Mouse (Mus musculus) embryonic facial prominence, embryonic 14.5 days (tissue): ENCODE results near the gene Gm20662. TPM values are rescaled to one million over a fixed set of nuclear protein-coding genes. Genes with fewer than 3 reads are reported as not detected.

Source experiments
- ATAC-seq: fragments of 200-750 bp; cut with Nextera tagmentation; 2 replicates; pipeline ENCODE4 v1.8.0; 2017; ENCODE audit warnings: low read depth, moderate number of reproducible peaks, moderate TSS enrichment
- DNase-seq: peaks from one replicate; pipeline ENCODE4 v3.0.0-alpha.2; 2015; ENCODE audit warnings: low spot score
- H3K27ac ChIP-seq: fragments of 300-500 bp; sonication (generic); replicated peaks from 2 replicates; pipeline ENCODE4 v1.5.1; 2014; ENCODE audit warnings: low read depth, mild to moderate bottlenecking, low read length, moderate library complexity
- H3K27me3 ChIP-seq: fragments of 300-500 bp; sonication (generic); replicated peaks from 2 replicates; pipeline ENCODE4 v1.6.1; 2014; ENCODE audit warnings: low read length; ENCODE audit not compliant: control insufficient read depth, insufficient read depth
- H3K36me3 ChIP-seq: fragments of 300-500 bp; sonication (generic); 2 replicates; pipeline ENCODE4 v1.6.1; 2014; ENCODE audit warnings: low read length, mixed read lengths; ENCODE audit not compliant: control insufficient read depth, insufficient read depth
- H3K4me1 ChIP-seq: fragments of 300-500 bp; sonication (generic); 2 replicates; pipeline ENCODE4 v1.6.1; 2014; ENCODE audit warnings: antibody characterized with exemption, low read length; ENCODE audit not compliant: control insufficient read depth, insufficient read depth
- H3K4me2 ChIP-seq: fragments of 300-500 bp; sonication (generic); 2 replicates; pipeline ENCODE4 v1.6.1; 2014; ENCODE audit warnings: low read depth, mild to moderate bottlenecking, low read length, moderate library complexity, mixed read lengths
- H3K4me3 ChIP-seq: fragments of 300-500 bp; sonication (generic); 2 replicates; pipeline ENCODE4 v1.5.1; 2014; ENCODE audit warnings: low read depth, mild to moderate bottlenecking, low read length
- H3K9ac ChIP-seq: fragments of 300-500 bp; sonication (generic); 2 replicates; pipeline ENCODE4 v1.6.1; 2014; ENCODE audit warnings: low read depth, mild to moderate bottlenecking, low read length, moderate library complexity, mixed read lengths
- H3K9me3 ChIP-seq: fragments of 300-500 bp; sonication (generic); 2 replicates; pipeline ENCODE4 v1.6.1; 2016; ENCODE audit warnings: low read length; ENCODE audit not compliant: control insufficient read depth
- WGBS: fragments of 180-500 bp; shearing (Covaris S2); extraction: QIAGEN DNeasy Blood & Tissue Kit; methylation state at CpG from one replicate; pipeline ENCODE4 v1.1.7; 2014; 5-methylcytosine and 5-hydroxymethylcytosine counted together
- polyA plus RNA-seq: library from polyadenylated mRNA; unstranded; fragments of >200 nt; fragmentation: Nextera tagmentation; extraction: Ambion mirVana; gene quantifications from 2 replicates; pipeline ENCODE4 v1.2.1, GENCODE M21; 2014

Gm20662 gene
- polyA plus RNA-seq, 1 experiment from 2014 or later: not detected

- ATAC-seq (no peak), DNase-seq (no peak)
- no peaks in the 10 kb centered on the region for H3K27me3 ChIP-seq
- H3K4me3 ChIP-seq: no peak overlapping the region
- H3K36me3 ChIP-seq: peaks cover 38% of the 10 kb centered on the region
- no peak overlapping the region for H3K4me2 ChIP-seq
- WGBS: 73% methylated on average over 6 of the region's 6 CpGs
- no peak overlapping the region for H3K27ac ChIP-seq
- H3K9me3 ChIP-seq: no peaks in the 10 kb centered on the region
- H3K4me1 ChIP-seq: no peaks in the 10 kb centered on the region
- H3K9ac ChIP-seq: no peak overlapping the region
Measured at GRCm38 (mm10) chr9:107959896-107960295, 36.3 kb upstream of the Gm20662 start.

GRCm38 (mm10) chr9:107960928-107961327 is 35.2 kb upstream of the Gm20662 start:
- no peak overlapping the region for H3K9ac ChIP-seq
- no peak overlapping the region for H3K27ac ChIP-seq
- no peaks in the 10 kb centered on the region for H3K27me3 ChIP-seq
- ATAC-seq (no peak), DNase-seq (no peak)
- no peaks in the 10 kb centered on the region for H3K4me1 ChIP-seq
- H3K9me3 ChIP-seq: no peaks in the 10 kb centered on the region
- WGBS: 80% methylated on average over 4 of the region's 4 CpGs
- peaks cover 40% of the 10 kb centered on the region for H3K36me3 ChIP-seq
- H3K4me2 ChIP-seq: no peak overlapping the region
- H3K4me3 ChIP-seq: no peak overlapping the region

- H3K27me3 ChIP-seq: no peaks in the 10 kb centered on the region
- DNase-seq (no peak), ATAC-seq (no peak)
- WGBS: 90% methylated on average over 10 of the region's 10 CpGs
- no peak overlapping the region for H3K9ac ChIP-seq
- H3K4me3 ChIP-seq: no peak overlapping the region
- peaks cover 40% of the 10 kb centered on the region for H3K36me3 ChIP-seq
- no peaks in the 10 kb centered on the region for H3K4me1 ChIP-seq
- H3K9me3 ChIP-seq: no peaks in the 10 kb centered on the region
- H3K4me2 ChIP-seq: no peak overlapping the region
- H3K27ac ChIP-seq: no peak overlapping the region
Measured at GRCm38 (mm10) chr9:107961351-107961762, 34.8 kb upstream of the Gm20662 start.

GRCm38 (mm10) chr9:107961881-107962280 is 34.3 kb upstream of the Gm20662 start:
- peaks cover 40% of the 10 kb centered on the region for H3K36me3 ChIP-seq
- no peaks in the 10 kb centered on the region for H3K27me3 ChIP-seq
- H3K9ac ChIP-seq: no peak overlapping the region
- 60% methylated on average over 5 of the region's 5 CpGs for WGBS
- peak; percentile 67 for DNase-seq
- no peaks in the 10 kb centered on the region for H3K4me1 ChIP-seq
- no peaks in the 10 kb centered on the region for H3K9me3 ChIP-seq
- no peak overlapping the region for H3K27ac ChIP-seq
- ATAC-seq: 0 out of 2 replicates have a peak, but pooled peaks have one; percentile 27
- no peak overlapping the region for H3K4me2 ChIP-seq
- no peak overlapping the region for H3K4me3 ChIP-seq

DNA sequence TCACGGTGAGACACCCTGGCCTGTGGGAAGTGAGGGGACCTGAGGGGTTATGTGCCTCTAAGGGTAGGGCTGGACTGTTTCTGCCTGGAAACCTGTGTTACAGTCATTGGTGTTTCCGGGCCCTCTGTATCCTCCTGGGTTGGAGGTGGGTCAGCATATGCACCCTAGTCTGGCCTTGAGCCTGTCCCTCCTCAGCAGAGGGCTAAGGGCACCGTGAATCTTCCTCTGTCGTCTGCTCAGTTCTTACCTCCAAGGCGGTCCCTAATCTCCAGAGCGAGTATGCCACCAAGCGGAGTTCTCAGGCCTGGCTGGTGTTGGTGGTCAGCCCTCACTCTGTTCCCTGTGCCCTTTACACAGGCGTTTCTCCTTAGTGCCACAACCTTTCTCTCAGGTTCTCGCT is 33.2 kb upstream of the Gm20662 start:
- Histone ChIP-seq H3K27ac (no peak overlapping the region), H3K9ac (no peak overlapping the region), H3K4me1 (no peaks in the 10 kb centered on the region), H3K36me3 (peaks cover 29% of the 10 kb centered on the region), H3K4me3 (no peak overlapping the region), H3K27me3 (no peaks in the 10 kb centered on the region), H3K9me3 (no peaks in the 10 kb centered on the region), H3K4me2 (no peak overlapping the region)
- WGBS: 95% methylated on average over 9 of the region's 9 CpGs
- no peak for ATAC-seq
- no peak for DNase-seq

GRCm38 (mm10) chr9:107963700-107964099 is 32.4 kb upstream of the Gm20662 start:
- ATAC-seq: peak; percentile 83
- Histone ChIP-seq H3K27ac (no peak overlapping the region), H3K4me1 (no peaks in the 10 kb centered on the region), H3K4me2 (no peak overlapping the region), H3K9ac (no peak overlapping the region), H3K36me3 (peaks cover 25% of the 10 kb centered on the region), H3K9me3 (no peaks in the 10 kb centered on the region), H3K27me3 (no peaks in the 10 kb centered on the region), H3K4me3 (no peak overlapping the region)
- WGBS: 10% methylated on average over 5 of the region's 5 CpGs
- peak; percentile 92 for DNase-seq

GRCm38 (mm10) chr9:107964681-107965080 is 31.5 kb upstream of the Gm20662 start:
- Histone ChIP-seq H3K36me3 (peaks cover 27% of the 10 kb centered on the region), H3K9me3 (no peaks in the 10 kb centered on the region), H3K4me1 (no peaks in the 10 kb centered on the region), H3K4me2 (no peak overlapping the region), H3K9ac (no peak overlapping the region), H3K27ac (no peak overlapping the region), H3K27me3 (no peaks in the 10 kb centered on the region), H3K4me3 (no peak overlapping the region)
- WGBS: 92% methylated on average over 9 of the region's 9 CpGs
- no peak for ATAC-seq
- DNase-seq: no peak

DNA sequence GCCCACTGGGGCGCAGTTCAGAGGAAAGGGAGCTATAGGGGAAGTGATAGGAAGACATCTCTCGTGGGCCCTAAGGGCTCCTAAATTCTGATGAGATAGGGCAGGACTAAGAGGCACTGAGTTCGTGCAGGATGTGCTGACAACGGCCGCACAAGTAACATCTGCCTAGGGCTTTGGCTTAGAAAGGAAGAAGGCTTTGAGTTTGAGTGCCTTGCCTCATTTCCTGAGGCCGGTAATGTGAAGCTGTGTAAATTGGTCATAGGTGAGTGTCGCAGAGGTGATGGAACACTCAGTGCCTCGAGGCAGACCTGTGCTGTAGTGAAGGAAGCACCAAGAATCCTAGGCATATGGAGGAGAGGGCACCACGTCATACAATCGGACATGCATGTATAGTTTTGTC is 29.5 kb upstream of the Gm20662 start:
- Histone ChIP-seq H3K9me3 (no peaks in the 10 kb centered on the region), H3K4me3 (no peak overlapping the region), H3K9ac (no peak overlapping the region), H3K4me1 (no peaks in the 10 kb centered on the region), H3K27ac (no peak overlapping the region), H3K27me3 (no peaks in the 10 kb centered on the region), H3K36me3 (peaks cover 42% of the 10 kb centered on the region), H3K4me2 (no peak overlapping the region)
- DNase-seq (no peak), ATAC-seq (no peak)
- WGBS: 87% methylated on average over 10 of the region's 10 CpGs

GRCm38 (mm10) chr9:107967437-107967836 is 28.7 kb upstream of the Gm20662 start:
- Histone ChIP-seq H3K4me3 (no peak overlapping the region), H3K27me3 (no peaks in the 10 kb centered on the region), H3K9ac (no peak overlapping the region), H3K36me3 (peaks cover 40% of the 10 kb centered on the region), H3K4me2 (no peak overlapping the region), H3K27ac (no peak overlapping the region), H3K4me1 (no peaks in the 10 kb centered on the region), H3K9me3 (no peaks in the 10 kb centered on the region)
- 79% methylated on average over 6 of the region's 6 CpGs for WGBS
- DNase-seq (no peak), ATAC-seq (no peak)
